Mouse (Mus musculus): ENCODE results near the gene Slc1a5. TPM values are rescaled to one million over a fixed set of nuclear protein-coding genes. Genes with fewer than 3 reads are reported as not detected.

Gene Slc1a5
- polyA plus RNA-seq, 1 experiment from 2014 or later, result 50.8 TPM

DNA sequence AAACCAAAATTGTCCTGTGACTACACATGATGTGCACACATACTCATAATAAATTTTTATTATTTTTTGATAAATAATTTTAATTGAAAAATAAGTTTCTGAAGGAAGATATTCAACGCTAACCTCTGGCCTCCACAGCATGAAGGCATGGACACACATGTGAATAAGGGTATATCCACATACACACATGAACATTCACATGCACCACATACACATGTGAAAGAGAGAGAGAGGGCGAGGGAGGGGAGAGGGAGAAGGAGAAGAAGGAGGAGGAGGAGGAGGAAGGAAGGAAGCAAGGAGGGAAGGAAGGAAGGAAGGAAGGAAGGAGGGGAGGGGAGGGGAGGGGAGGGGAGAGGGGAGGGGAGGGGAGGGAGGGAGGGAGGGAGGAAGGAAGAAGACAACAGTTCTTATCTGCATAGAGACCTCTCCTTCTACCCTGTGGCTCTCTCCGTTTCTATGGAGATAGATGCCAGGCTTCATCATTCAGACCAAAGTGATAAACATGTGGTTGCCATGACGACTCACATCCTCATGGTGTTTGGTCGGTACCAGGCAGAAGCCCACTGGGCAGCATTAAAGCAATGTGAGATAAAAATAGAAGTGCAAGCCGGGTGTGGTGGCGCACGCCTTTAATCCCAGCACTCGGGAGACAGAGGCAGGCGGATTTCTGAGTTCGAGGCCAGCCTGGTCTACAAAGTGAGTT, 22.1 kb upstream of the Slc1a5 start:
- no peak overlapping the region for H3K27ac ChIP-seq (ENCODE audit: poor library complexity, severe bottlenecking)
- no peak overlapping the region for H3K9ac ChIP-seq
- no peaks in the 10 kb centered on the region for H3K36me3 ChIP-seq
- WGBS, result 71% methylated on average over 11 of the region's 11 CpGs
- H3K27me3 ChIP-seq (replicated peaks), result no peaks in the 10 kb centered on the region
- no peak overlapping the region for H3K4me2 ChIP-seq
- peaks cover 16% of the 10 kb centered on the region for H3K4me1 ChIP-seq (replicated peaks)
- H3K9me3 ChIP-seq (replicated peaks), result no peaks in the 10 kb centered on the region
- no peak for ATAC-seq (ENCODE audit: insufficient number of reproducible peaks, low FRiP score)
- H3K4me3 ChIP-seq, result no peak overlapping the region

DNA sequence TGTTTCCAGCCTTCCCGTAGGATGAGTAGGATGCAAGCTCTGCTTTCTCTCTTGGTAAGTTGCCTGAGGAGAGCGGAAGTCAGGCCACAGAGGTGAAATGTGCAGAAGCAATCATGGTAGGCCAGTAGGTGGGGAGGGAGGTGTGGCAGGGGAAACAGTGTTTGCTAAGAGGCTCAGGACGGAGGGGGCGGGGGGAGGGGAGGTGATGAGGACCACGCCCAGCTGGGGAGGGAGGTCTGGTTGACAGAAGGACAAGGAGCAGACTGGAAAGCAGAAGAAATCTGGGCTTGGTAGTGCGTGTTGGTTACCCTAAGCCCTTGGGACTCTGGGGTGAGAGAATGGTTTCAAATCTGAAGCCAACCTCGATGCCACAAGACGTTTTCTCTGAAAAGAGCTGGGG, 20.8 kb upstream of the Slc1a5 start:
- Histone ChIP-seq H3K27ac (ENCODE audit: poor library complexity, severe bottlenecking) (no peak overlapping the region), H3K36me3 (no peaks in the 10 kb centered on the region), H3K9me3 (replicated peaks) (no peaks in the 10 kb centered on the region), H3K4me3 (no peak overlapping the region), H3K4me1 (replicated peaks) (peaks cover 13% of the 10 kb centered on the region), H3K9ac (no peak overlapping the region), H3K4me2 (no peak overlapping the region), H3K27me3 (replicated peaks) (no peaks in the 10 kb centered on the region)
- 17% methylated on average over 8 of the region's 8 CpGs for WGBS
- ATAC-seq (ENCODE audit: insufficient number of reproducible peaks, low FRiP score), result 0 out of 2 replicates have a peak, but pooled peaks have one; percentile 19

DNA sequence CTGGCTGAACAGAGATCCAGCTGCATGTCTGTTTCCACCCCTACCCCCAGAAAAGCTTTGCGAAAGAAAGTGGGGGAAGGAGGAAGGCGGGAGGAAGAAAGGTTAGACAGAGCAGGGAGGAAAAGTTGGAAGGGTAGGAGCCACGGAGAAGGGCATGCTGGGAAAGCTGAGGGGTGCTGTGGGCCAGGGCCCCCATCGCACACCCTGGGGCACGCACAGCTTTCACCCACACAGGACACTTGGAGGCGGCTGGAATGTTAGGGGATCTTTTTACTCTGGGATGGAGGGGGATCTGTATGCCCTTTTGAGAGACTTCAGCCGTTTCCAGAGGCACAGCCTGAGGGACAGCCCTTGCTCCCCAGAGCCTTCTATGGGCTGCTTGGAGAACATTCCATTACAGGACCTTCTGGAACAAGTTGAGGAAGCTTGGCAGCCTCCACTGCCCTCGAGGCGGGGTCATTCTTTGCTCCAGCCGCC, 20.1 kb upstream of the Slc1a5 start:
- Histone ChIP-seq H3K9me3 (replicated peaks) (no peaks in the 10 kb centered on the region), H3K27ac (ENCODE audit: poor library complexity, severe bottlenecking) (peak overlapping the region; percentile 35), H3K27me3 (replicated peaks) (no peaks in the 10 kb centered on the region), H3K4me3 (no peak overlapping the region), H3K36me3 (no peaks in the 10 kb centered on the region), H3K4me2 (no peak overlapping the region), H3K4me1 (replicated peaks) (peaks cover 12% of the 10 kb centered on the region), H3K9ac (no peak overlapping the region)
- WGBS, result 41% methylated on average over 10 of the region's 10 CpGs
- ATAC-seq (ENCODE audit: insufficient number of reproducible peaks, low FRiP score), result no peak

DNA sequence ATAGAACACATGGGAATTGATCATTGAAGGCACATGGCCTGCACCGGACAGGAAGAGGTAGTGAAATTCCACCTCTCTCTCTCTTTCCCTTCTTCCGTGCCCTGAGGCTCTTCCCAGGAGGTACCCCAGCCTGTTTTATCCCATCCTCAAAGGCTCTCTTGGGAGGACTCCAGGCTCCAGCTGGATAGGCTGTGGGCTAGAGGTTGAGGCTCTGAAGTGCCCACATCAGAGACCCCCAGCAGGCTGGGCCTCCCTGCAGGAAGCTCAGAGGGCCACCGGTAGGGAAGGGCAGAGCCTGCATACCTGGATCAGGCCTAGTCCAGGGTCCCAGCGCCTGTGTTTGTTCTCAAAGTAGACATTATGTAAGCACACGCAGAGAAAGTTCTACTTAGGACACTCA, 19.5 kb upstream of the Slc1a5 start:
- Histone ChIP-seq H3K27me3 (replicated peaks) (no peaks in the 10 kb centered on the region), H3K9me3 (replicated peaks) (no peaks in the 10 kb centered on the region), H3K4me2 (no peak overlapping the region), H3K27ac (ENCODE audit: poor library complexity, severe bottlenecking) (no peak overlapping the region), H3K4me1 (replicated peaks) (peaks cover 17% of the 10 kb centered on the region), H3K9ac (no peak overlapping the region), H3K4me3 (no peak overlapping the region), H3K36me3 (no peaks in the 10 kb centered on the region)
- ATAC-seq (ENCODE audit: insufficient number of reproducible peaks, low FRiP score), result no peak
- WGBS, result 62% methylated on average over 5 of the region's 5 CpGs

DNA sequence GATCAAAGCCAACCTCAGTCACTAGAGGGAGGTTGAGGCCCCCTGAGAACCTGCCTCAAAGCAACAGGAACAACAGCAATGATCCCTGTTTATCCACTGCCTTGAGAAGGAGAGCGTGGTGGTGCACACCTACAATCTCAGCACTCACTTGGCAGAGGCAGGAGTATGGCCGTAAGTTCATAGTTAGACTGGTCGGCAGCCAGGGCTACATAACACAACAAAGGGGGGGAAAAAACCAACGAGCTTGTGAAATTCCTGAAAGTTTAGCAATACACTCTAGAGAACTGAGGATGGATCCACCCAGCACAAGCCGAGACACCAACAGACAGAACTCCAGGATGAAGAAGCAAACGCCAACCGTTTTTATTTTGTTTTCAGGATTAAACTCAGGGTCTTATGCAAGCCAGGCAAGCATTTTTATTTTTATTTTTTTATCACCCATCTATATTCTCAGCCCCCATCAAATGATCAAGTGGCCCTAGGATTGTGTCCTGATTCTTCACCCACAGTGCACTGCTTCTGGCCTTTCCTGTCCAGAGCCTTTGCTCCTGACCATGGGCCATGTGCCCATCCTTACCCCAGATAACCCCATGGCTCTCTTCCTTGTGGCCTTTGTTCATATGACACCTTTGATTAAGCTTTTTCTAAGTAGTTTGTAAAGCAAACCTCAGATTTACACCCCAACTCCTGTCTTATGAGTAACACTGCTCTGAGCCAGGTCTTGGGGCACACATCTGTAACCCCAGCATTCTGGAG, 17.5 kb upstream of the Slc1a5 start:
- Histone ChIP-seq H3K9ac (no peak overlapping the region), H3K4me3 (no peak overlapping the region), H3K4me1 (replicated peaks) (peaks cover 21% of the 10 kb centered on the region), H3K9me3 (replicated peaks) (no peaks in the 10 kb centered on the region), H3K27ac (ENCODE audit: poor library complexity, severe bottlenecking) (no peak overlapping the region), H3K4me2 (no peak overlapping the region), H3K27me3 (replicated peaks) (no peaks in the 10 kb centered on the region), H3K36me3 (no peaks in the 10 kb centered on the region)
- ATAC-seq (ENCODE audit: insufficient number of reproducible peaks, low FRiP score), result no peak
- WGBS, result 79% methylated on average over 7 of the region's 7 CpGs

DNA sequence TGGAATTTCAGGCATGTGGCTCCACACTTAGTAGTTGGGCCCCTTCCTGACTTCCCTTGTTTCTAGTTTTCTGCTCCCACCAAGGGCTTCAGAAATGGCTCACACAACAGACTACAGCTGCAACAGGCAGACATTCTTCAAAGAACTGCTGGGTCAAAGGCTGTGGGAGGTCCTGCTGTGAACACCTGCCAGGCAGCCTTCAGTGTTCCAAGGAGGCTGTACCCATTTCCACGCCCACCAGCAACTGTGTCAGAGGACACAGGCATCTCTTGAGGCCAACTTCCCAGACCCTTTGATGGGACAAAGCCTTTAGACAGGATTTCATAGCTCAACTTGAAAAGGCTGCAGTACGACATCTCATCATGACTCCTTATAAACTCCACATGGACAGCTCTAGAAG, 14.7 kb upstream of the Slc1a5 start:
- Histone ChIP-seq H3K9ac (no peak overlapping the region), H3K9me3 (replicated peaks) (0 out of 2 replicates have a peak, but pooled peaks cover 5% of the 10 kb centered on the region), H3K4me3 (no peak overlapping the region), H3K4me2 (no peak overlapping the region), H3K4me1 (replicated peaks) (peaks cover 10% of the 10 kb centered on the region), H3K27me3 (replicated peaks) (no peaks in the 10 kb centered on the region), H3K36me3 (no peaks in the 10 kb centered on the region), H3K27ac (ENCODE audit: poor library complexity, severe bottlenecking) (no peak overlapping the region)
- 46% methylated on average over 2 of the region's 2 CpGs for WGBS
- no peak for ATAC-seq (ENCODE audit: insufficient number of reproducible peaks, low FRiP score)

DNA sequence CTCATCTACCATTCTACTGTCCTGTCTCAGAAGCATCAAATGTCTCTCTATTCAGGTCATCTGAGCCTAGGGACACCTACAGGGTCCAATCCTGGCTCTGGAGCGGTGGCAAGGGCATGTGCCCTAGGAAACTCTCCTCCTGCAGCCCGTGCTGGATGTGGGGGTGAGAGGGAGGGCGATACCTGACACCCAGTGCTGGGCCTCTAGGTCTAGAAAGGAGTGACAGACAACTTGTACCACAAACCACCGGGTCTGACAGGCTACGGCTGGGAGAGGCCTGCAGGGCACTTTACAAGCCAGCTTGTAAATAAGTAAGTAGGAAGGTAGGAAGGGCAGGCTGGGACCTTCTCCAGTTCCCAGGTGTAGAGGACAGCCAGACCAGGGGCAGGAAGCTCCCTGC, 5.3 kb upstream of the Slc1a5 start:
- Histone ChIP-seq H3K36me3 (no peaks in the 10 kb centered on the region), H3K27ac (ENCODE audit: poor library complexity, severe bottlenecking) (no peak overlapping the region), H3K9me3 (replicated peaks) (peaks cover 10% of the 10 kb centered on the region), H3K4me1 (replicated peaks) (peaks cover 11% of the 10 kb centered on the region; the same call in 1 of the 2 replicates), H3K4me3 (no peak overlapping the region), H3K9ac (no peak overlapping the region), H3K4me2 (no peak overlapping the region), H3K27me3 (replicated peaks) (no peaks in the 10 kb centered on the region)
- no peak for ATAC-seq (ENCODE audit: insufficient number of reproducible peaks, low FRiP score)
- 48% methylated on average over 5 of the region's 5 CpGs for WGBS

DNA sequence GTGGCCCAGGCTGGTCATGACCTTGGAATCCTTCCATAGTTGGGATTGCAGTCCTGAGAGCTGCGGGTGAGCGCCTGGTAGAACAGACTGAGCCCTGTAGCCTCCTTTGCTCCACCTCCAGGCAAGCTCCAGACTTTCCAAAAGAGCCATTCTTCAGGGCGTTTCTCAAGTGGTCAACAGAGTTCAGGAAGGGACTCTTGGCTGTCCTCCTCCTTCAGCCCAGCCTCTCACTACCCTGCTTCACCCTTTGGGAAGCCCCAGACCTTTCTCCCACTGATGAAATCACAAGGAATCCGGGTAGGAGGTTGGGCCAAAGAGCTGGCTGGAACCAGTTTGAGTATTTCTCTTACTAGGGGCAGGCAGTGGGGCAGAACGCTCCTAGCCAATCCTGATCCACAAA, 1.1 kb upstream of the Slc1a5 start:
- WGBS, result 54% methylated on average over 5 of the region's 5 CpGs
- Histone ChIP-seq H3K9ac (no peak overlapping the region), H3K27ac (ENCODE audit: poor library complexity, severe bottlenecking) (0 out of 2 replicates have a peak overlapping the region, but pooled peaks have one; percentile 8), H3K9me3 (replicated peaks) (no peaks in the 10 kb centered on the region), H3K4me3 (no peak overlapping the region), H3K4me1 (replicated peaks) (peaks cover 38% of the 10 kb centered on the region), H3K36me3 (no peaks in the 10 kb centered on the region), H3K4me2 (no peak overlapping the region), H3K27me3 (replicated peaks) (no peaks in the 10 kb centered on the region)
- ATAC-seq (ENCODE audit: insufficient number of reproducible peaks, low FRiP score), result no peak

DNA sequence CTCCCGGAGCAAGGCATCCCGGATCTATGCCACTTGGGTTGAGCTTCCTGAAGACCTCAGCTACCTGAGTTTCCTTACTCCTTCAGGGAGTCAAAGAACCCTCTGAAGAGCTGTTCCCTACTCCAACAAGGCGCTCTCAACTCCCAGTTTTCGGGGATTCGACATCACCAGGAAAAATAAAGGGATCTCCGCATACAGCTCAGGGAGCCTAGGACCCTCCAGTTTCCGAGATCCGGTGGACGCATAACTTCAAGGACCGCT, 345 bp downstream of the Slc1a5 start:
- H3K36me3 ChIP-seq, result peaks cover 4% of the 10 kb centered on the region; the same call in 1 of the 2 replicates
- H3K4me2 ChIP-seq, result peak overlapping the region; percentile 95
- H3K9me3 ChIP-seq (replicated peaks), result no peaks in the 10 kb centered on the region
- H3K27ac ChIP-seq (ENCODE audit: poor library complexity, severe bottlenecking), result 0 out of 2 replicates have a peak overlapping the region, but pooled peaks have one; percentile 5
- peak overlapping the region; percentile 87 for H3K9ac ChIP-seq
- peaks cover 41% of the 10 kb centered on the region for H3K4me1 ChIP-seq (replicated peaks)
- no peak for ATAC-seq (ENCODE audit: insufficient number of reproducible peaks, low FRiP score)
- peak overlapping the region; percentile 77 for H3K4me3 ChIP-seq
- no peaks in the 10 kb centered on the region for H3K27me3 ChIP-seq (replicated peaks)
- WGBS, result under 1% methylated on average over 10 of the region's 10 CpGs

DNA sequence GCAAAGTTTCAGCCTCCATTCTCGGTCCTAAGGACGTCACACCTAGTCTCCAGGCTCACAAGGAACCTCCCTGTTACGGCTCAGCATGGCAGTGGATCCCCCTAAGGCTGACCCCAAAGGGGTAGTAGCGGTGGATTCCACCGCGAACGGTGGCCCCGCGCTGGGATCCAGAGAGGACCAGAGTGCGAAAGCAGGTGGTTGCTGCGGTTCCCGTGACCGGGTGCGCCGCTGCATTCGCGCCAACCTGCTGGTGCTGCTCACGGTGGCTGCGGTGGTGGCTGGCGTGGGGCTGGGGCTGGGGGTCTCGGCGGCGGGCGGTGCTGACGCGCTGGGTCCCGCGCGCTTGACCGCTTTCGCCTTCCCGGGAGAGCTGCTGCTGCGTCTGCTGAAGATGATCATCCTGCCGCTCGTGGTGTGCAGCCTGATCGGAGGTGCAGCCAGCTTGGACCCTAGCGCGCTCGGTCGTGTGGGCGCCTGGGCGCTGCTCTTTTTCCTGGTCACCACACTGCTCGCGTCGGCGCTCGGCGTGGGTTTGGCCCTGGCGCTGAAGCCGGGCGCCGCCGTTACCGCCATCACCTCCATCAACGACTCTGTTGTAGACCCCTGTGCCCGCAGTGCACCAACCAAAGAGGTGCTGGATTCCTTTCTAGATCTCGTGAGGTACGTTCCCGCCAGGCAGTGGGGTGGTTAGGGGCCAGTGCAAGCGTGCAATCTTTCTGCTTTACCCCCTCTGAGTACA, 845 bp downstream of the Slc1a5 start:
- peak overlapping the region; percentile 95 for H3K4me2 ChIP-seq
- H3K27me3 ChIP-seq (replicated peaks), result no peaks in the 10 kb centered on the region
- H3K36me3 ChIP-seq, result peaks cover 8% of the 10 kb centered on the region; the same call in 1 of the 2 replicates
- H3K9me3 ChIP-seq (replicated peaks), result no peaks in the 10 kb centered on the region
- peak; percentile 12; the same call in 1 of the 2 replicates for ATAC-seq (ENCODE audit: insufficient number of reproducible peaks, low FRiP score)
- H3K9ac ChIP-seq, result peak overlapping the region; percentile 87
- peaks cover 41% of the 10 kb centered on the region for H3K4me1 ChIP-seq (replicated peaks)
- peak overlapping the region; percentile 77 for H3K4me3 ChIP-seq
- H3K27ac ChIP-seq (ENCODE audit: poor library complexity, severe bottlenecking), result 0 out of 2 replicates have a peak overlapping the region, but pooled peaks have one; percentile 5
- WGBS, result under 1% methylated on average over 60 of the region's 60 CpGs

DNA sequence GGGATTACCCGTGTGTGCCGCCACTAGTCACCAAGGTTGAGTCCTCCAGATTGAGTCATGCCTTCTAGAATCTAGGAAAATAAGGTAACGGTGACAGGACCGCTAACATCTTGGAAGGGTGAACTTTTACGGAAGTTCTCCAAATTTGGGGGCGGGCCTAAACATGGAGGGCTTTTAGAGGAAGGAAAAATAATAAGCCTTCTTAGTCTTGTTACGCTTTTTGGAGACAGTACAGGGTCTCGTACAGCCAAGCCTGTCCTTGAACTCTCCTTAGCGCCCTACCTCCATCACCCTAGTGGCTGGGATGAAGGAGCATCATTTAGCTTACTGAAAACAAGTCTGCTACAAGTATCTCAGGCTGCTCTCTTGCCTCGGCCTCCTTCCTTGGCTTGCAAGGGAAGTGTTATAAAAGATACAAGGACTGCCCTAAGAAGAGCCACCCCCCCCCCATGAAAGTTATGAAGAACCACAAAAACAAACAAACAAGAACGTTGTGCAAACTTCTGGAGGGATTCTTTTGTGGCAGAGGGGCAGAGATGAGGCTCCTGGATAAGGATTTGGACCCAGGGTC, 1.5 kb downstream of the Slc1a5 start:
- peaks cover 10% of the 10 kb centered on the region for H3K36me3 ChIP-seq
- H3K27me3 ChIP-seq (replicated peaks), result no peaks in the 10 kb centered on the region
- peak overlapping the region; percentile 87 for H3K9ac ChIP-seq
- H3K4me3 ChIP-seq, result peak overlapping the region; percentile 77
- peak overlapping the region; percentile 8; the same call in 1 of the 2 replicates for H3K27ac ChIP-seq (ENCODE audit: poor library complexity, severe bottlenecking)
- peak overlapping the region; percentile 95 for H3K4me2 ChIP-seq
- 7% methylated on average over 11 of the region's 11 CpGs for WGBS
- H3K4me1 ChIP-seq (replicated peaks), result peaks cover 41% of the 10 kb centered on the region
- ATAC-seq (ENCODE audit: insufficient number of reproducible peaks, low FRiP score), result no peak
- H3K9me3 ChIP-seq (replicated peaks), result no peaks in the 10 kb centered on the region

Measured in heart, embryonic 12.5 days (tissue).